ENCODE assay signal across 12 mouse cellular contexts in genomic region chr5:66980862-66981261, GRCm38 (mm10).
DNase-seq lines count a peak whose midpoint lies in the region; ATAC-seq lines count a peak whose summit lies in the region.
"Had no signal": no experiment of that assay in that cellular context is flagged by ENCODE, and none has a peak within 500 bp of the region (broad histone marks: within the 10 kb centered on the region; RNA-seq: fewer than 3 reads in every experiment).

No protein-coding gene starts in this region.

- ATAC-seq in megakaryocyte-erythroid progenitor cell, adult 5-6 weeks (replicated peaks; ENCODE audit: low FRiP score, low TSS enrichment, poor library complexity, severe bottlenecking) = no peak
- ATAC-seq: inflammation-experienced regulatory T-cells, adult 6 months had no signal

- peak; percentile 28 for DNase-seq in adrenal gland, postnatal 10 days
- DNase-seq in adrenal gland, adult (ENCODE audit: inconsistent age in 2 of 2, low spot score in 1 of 2) = no peak
- DNase-seq in frontal cortex, adult 2 months (ENCODE audit: extremely low spot score in 1 of 2, low spot score in 1 of 2) = peak; percentile 36 to 66
- DNase-seq in frontal cortex, postnatal 25 days (ENCODE audit: low spot score in 2 of 2) = no peak
- DNase-seq in right cerebral cortex, adult 18-20 months = peak; percentile 60
- DNase-seq in right cerebral cortex, postnatal 14 days = no peak
- no peak for DNase-seq in embryo, embryonic 10 days (ENCODE audit: low spot score)
- DNase-seq: gastrocnemius, postnatal 14 days; lung, postnatal 14 days; thymus, postnatal 14 days had no signal

Comparison
In these comparisons a context has a peak if more than half of its experiments do, and no peak if none do; other contexts are left out.
1. DNase-seq: peak in adrenal gland, postnatal 10 days (single experiment), frontal cortex, adult 2 months (2 of 2) and right cerebral cortex, adult 18-20 months (single experiment); none in adrenal gland, adult (0 of 2), frontal cortex, postnatal 25 days (0 of 2), right cerebral cortex, postnatal 14 days (single experiment) and embryo, embryonic 10 days (single experiment).